Mouse (Mus musculus): ENCODE results near the gene St6galnac6.
A peak's percentile ranks its signal among the peaks of the same experiment; 100 is the strongest.

St6galnac6 gene

GRCm38 (mm10) chr2:32585149-32585714, 14.3 kb upstream of the St6galnac6 start:
- no peak for DNase-seq (ENCODE audit: low spot score)

- peak; percentile 93 for DNase-seq (ENCODE audit: low spot score)
These were observed 12.6 kb upstream of the St6galnac6 start, which contains the start of gene St6galnac4 for GRCm38 (mm10) chr2:32586871-32587351. Gene St6galnac4 (plus strand): TSS chr2:32587095.

GRCm38 (mm10) chr2:32587731-32588321, 11.7 kb upstream of the St6galnac6 start:
- peak; percentile 49 for DNase-seq (ENCODE audit: low spot score)

DNA sequence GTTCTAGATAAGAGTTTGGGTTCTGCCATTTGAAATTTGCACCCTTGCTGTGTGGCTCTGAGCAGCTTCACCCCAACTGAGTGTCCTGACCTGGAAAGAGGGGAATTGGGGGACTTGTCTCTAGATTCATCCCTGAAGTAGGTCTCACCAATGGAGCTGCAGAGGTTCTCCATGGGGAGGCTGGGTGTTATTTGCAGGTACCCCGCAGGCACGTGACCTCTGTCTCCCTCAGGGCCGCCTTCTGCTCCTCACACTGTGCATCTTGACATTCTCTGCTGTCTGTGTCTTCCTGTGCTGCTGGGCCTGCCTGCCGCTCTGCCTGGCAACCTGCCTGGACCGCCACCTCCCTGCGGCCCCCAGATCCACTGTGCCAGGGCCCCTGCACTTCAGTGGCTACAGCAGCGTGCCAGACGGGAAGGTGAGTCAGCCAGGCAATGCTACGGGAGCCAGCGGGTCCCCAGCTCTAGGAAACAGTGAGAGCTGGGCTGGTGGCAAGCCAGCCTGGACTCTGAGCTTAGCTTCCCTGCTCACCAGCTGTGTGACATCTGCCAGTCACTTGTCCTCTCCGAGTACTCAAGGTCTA, 10.2 kb upstream of the St6galnac6 start:
- DNase-seq (ENCODE audit: low spot score), result no peak

- no peak for DNase-seq (ENCODE audit: low spot score)
These were observed 9.3 kb upstream of the St6galnac6 start for GRCm38 (mm10) chr2:32590224-32590623.

DNA sequence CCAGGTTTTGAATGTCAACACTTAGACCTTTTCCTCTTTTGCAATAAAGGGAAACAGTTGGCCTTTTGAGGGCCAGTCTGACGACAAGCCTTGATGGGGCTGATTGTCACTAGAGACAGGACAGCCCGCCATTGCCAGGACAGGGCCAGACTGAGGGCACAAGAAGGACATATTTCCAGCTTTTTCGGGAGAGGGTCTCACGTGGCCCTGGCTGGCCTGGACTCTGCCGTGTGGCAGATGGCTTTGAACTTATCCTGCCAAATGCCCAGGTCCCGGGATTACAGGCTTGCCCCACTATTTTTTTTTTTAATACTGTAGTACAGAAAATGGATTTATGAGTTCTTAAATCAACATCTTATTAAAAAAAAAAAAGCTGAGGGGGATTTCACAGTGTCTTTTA, 8.3 kb upstream of the St6galnac6 start:
- peak; percentile 46 for DNase-seq (ENCODE audit: low spot score)

GRCm38 (mm10) chr2:32596725-32597124, 2.8 kb upstream of the St6galnac6 start:
- no peak for DNase-seq (ENCODE audit: low spot score)

- no peak for DNase-seq (ENCODE audit: low spot score)
These were observed 2.3 kb upstream of the St6galnac6 start for GRCm38 (mm10) chr2:32597248-32597647.

GRCm38 (mm10) chr2:32597699-32598098, 1.8 kb upstream of the St6galnac6 start:
- DNase-seq (ENCODE audit: low spot score), result no peak

- no peak for DNase-seq (ENCODE audit: low spot score)
These were observed 1.0 kb upstream of the St6galnac6 start for GRCm38 (mm10) chr2:32598506-32598905.

DNA sequence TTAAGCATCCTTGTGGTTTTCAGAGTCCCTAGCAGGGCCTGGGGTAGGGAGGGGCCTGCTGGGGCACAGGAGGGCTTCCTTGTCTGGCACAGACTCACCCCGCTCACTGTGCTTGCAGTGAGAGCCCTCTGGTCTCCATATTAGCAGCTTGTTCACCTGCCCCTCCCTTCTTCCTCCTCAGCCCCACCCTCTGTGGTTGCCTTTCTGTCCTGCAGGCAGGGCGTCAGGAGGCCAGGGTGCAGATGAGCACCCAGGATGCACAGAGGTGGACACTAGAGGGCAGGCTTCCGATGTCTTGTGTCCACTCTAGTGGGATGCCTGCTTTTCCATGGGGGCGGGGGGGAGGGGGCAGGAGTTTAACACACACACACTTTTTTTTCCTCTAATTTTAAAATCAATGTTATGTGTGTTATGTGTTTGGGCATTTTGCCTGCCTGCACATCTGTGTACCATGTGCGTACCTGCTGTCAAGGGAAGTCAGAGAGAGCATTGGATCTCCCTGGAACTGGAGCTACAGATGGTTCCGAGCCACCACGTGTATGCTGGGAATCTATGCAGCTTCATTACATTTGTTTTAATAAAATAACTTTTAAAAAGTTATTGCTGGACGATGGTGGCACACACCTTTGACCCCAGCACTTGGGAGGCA, 2.0 kb downstream of the St6galnac6 start:
- DNase-seq (ENCODE audit: low spot score), result peak; percentile 63

DNA sequence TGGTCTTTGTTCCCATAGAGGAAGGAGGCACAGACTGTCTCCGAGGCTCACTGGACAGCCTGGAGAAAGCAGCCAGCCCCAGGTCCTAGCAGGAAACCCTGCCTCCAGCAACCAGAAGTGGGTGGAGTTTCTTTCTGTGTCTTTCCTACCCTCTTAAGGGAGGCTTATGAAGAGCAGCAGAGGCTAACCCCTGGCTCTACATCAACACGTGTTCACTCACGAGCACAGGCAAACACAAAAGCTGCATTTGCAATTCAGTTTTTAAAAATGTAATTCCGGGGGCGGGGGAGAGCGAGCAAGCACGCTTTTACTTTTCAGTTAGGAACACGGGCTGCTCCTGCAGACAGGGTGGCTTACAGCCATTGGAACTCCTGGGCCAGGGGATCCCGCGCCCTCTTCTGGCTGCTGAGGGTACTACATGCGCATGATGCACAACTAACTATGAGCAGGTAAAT, 3.1 kb downstream of the St6galnac6 start:
- DNase-seq (ENCODE audit: low spot score), result peak; percentile 91

GRCm38 (mm10) chr2:32604631-32605030, 5.1 kb downstream of the St6galnac6 start:
- DNase-seq (ENCODE audit: low spot score), result no peak

- DNase-seq (ENCODE audit: low spot score), result peak; percentile 87
These were observed 6.9 kb downstream of the St6galnac6 start for GRCm38 (mm10) chr2:32606161-32607142.

- peak; percentile 73 for DNase-seq (ENCODE audit: low spot score)
These were observed 7.9 kb downstream of the St6galnac6 start for GRCm38 (mm10) chr2:32607262-32607947.

DNA sequence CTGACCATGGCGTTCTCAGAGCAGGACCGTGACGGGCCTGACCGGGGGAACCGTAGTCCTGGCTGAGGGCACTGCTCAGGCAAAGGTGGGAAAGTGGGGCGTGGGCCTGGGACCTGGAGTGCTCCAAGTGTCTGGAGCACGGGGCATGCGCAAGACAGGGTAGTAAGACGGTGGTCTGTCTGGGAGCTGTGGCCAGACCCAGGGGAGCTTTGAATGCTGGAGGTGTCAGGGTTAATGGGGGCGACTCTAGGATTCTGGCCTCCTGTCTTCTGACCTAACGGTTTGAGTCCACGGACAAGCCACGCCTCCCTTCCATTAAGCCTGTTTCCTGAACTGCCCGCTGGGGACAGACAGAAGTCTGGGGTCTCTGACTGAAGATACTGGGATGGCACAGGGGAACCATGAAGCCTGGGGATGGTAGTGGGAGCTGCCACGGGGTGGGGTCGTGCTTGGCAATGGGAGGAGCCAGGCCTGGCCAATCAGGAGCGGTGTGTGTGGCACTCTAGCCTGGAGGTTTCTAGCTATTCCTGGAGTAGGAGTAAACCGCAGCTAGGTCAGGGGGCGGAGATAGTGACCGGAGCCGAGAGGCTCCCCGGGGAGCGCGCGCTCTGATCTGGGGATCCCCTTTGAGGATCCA, 8.8 kb downstream of the St6galnac6 start:
- DNase-seq (ENCODE audit: low spot score), result peak; percentile 72

DNA sequence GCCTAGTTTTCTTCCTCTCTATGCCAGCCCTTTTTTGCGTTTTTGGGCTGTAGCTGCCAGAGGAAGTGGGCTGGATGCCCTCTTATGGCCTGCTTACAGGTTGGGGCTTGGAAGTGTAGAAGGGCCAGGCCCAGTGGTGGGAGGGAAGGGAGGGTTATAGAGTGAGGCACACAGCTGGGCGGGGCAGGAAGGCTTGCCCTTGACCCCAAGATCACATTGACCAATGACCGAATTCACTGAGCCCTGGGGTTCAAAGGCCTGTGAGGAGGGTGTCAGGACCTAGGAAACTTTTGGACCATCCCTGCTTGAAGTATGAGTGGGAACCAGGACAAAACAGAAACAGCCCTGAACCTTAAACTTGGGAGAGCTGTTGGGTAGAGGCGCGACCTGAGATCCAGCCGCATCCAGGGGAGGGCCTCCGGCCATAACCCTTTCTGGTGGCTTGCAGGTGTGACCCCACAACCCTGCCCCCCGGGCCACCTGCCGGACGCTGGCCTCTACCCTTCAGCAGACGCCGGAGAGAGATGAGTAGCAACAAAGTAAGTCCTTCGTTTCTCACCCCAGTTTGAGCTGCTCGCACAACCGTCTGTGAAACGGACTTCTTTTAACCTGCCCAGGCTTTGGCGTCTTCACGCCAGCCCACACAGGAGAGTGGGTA, 9.4 kb downstream of the St6galnac6 start:
- no peak for DNase-seq (ENCODE audit: low spot score)

GRCm38 (mm10) chr2:32610610-32611229, 11.2 kb downstream of the St6galnac6 start:
- no peak for DNase-seq (ENCODE audit: low spot score)

GRCm38 (mm10) chr2:32612274-32612673, 12.8 kb downstream of the St6galnac6 start:
- no peak for DNase-seq (ENCODE audit: low spot score)

All from lung, postnatal 25 days (tissue).